Mouse (Mus musculus): ENCODE measurements around the gene Gm1043.

Gm1043 gene

GRCm38 (mm10) chr5:37085241-37085640 is at the start of gene Gm1043:
Gm1043 (plus strand) TSS chr5:37085370.
- DNase-seq (ENCODE audit: low spot score), result no peak

DNA sequence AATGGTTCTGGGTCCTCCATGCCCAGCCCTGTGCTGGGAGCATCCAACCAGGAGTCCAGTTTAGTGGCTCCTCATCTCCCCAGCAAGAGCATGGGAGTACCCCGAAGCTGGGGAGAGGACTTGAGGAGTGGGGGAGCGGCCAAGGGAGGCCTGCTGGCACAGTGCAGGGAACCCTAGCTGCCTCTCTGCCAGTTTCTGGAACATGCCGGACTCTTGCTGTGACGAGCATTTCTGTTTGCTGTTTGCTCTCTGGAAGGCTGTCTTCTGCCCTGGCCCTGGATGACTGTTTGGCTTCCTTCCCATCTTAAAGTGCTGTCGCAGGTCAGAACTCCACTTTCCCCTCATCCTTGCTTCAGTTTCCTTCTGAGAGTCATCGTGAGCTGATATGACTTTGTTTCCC is 49.3 kb upstream of the Gm1043 start:
- DNase-seq (ENCODE audit: low spot score), result no peak

GRCm38 (mm10) chr5:37036884-37037283 is 48.3 kb upstream of the Gm1043 start:
- DNase-seq (ENCODE audit: low spot score), result no peak

GRCm38 (mm10) chr5:37039908-37040307 is 45.3 kb upstream of the Gm1043 start:
- DNase-seq (ENCODE audit: low spot score), result no peak

- no peak for DNase-seq (ENCODE audit: low spot score)
Measured at GRCm38 (mm10) chr5:37040711-37041110, 44.5 kb upstream of the Gm1043 start.

GRCm38 (mm10) chr5:37041651-37042050 is 43.5 kb upstream of the Gm1043 start:
- no peak for DNase-seq (ENCODE audit: low spot score)

- no peak for DNase-seq (ENCODE audit: low spot score)
Measured at GRCm38 (mm10) chr5:37042934-37043333, 42.2 kb upstream of the Gm1043 start.

- no peak for DNase-seq (ENCODE audit: low spot score)
Measured at GRCm38 (mm10) chr5:37044793-37045192, 40.4 kb upstream of the Gm1043 start.

DNA sequence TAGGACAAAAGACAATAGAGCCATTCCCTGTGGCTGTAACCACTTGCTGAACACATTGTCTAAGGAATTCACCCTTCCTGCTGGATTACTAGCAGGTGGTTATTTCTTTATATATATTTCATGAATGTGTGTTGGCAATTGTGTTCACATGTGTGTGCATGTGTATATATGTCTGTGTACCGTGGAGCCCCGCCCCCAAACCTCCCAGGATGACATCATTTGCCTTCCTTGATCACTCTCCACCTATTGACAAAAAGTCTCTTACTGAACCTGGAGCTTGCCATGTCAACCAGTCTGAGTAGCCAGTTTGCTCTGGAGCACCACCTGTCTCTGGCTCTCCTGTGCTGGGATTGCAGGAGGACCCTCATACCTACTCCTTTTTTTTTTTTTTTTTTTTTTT is 39.6 kb upstream of the Gm1043 start:
- no peak for DNase-seq (ENCODE audit: low spot score)

GRCm38 (mm10) chr5:37046791-37047190 is 38.4 kb upstream of the Gm1043 start:
- no peak for DNase-seq (ENCODE audit: low spot score)

- no peak for DNase-seq (ENCODE audit: low spot score)
Measured at GRCm38 (mm10) chr5:37047206-37047915, 37.8 kb upstream of the Gm1043 start.

DNA sequence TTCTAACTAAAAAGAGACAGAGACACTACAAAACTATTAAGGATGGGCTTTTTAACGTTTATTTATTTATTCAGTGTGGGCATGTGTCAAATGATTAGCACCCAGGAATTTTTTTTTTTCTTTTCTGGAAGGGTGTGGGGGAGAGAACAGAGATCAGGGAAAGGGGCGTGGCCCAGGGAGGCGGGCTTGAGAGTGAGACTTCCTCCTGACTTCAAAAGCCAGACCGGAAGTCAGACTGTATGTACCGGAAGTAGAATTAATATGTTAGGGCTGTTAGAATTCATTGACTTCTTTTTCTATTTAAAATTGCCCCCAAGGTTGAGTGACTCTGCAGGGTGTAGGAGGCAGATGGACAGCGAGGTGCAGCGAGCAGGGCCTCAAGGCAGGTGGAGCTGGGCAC is 37.2 kb upstream of the Gm1043 start:
- no peak for DNase-seq (ENCODE audit: low spot score)

DNA sequence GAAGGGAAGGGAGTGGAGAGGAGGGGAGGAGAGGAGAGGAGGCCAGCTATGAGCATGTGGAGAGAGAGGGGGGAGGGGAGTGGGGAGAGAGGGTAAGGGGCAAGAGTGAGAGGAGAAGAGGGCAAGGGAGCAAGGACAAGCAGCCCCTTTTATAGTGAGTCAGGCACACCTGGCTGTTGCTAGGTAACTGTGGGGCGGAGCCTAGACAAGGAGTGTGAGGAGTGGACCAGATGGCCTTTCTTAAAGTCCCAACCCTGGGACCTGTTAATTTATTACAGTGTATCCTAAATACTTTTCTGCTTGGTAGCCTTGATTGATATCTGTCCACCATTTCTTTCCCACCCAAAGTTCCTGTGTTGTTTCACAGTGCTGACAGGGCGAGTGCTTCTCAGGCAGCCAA is 36.1 kb upstream of the Gm1043 start:
- DNase-seq (ENCODE audit: low spot score), result no peak

- DNase-seq (ENCODE audit: low spot score), result no peak
Measured at GRCm38 (mm10) chr5:37050521-37051373, 34.4 kb upstream of the Gm1043 start.

- DNase-seq (ENCODE audit: low spot score), result no peak
Measured at GRCm38 (mm10) chr5:37051374-37052100, 33.6 kb upstream of the Gm1043 start.

GRCm38 (mm10) chr5:37052846-37053245 is 32.3 kb upstream of the Gm1043 start:
- no peak for DNase-seq (ENCODE audit: low spot score)

DNA sequence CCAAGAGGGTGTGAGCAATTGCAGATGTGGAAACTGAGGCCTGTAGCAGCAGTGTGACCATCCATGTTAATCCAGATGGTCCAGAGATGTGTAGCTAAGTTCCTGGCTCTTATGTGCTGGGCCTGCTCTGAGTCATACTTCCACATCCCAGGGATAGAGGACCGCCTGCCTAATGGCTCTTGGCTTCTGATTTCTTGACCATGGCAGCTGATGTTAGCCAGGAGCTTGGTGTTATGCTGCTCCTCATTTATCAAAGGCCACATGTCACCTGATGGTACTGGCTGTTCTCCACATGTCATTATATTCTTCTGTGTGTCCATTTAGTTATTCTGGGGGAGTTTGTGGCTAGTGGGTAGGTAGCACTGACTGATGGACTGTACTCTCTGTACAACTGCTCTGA is 29.4 kb upstream of the Gm1043 start:
- DNase-seq (ENCODE audit: low spot score), result no peak

- no peak for DNase-seq (ENCODE audit: low spot score)
Measured at GRCm38 (mm10) chr5:37056471-37056870, 28.7 kb upstream of the Gm1043 start.

- DNase-seq (ENCODE audit: low spot score), result no peak
Measured at GRCm38 (mm10) chr5:37061612-37062011, 23.6 kb upstream of the Gm1043 start.

GRCm38 (mm10) chr5:37064454-37065449 is 20.4 kb upstream of the Gm1043 start:
- no peak for DNase-seq (ENCODE audit: low spot score)

Measured in yolk sac, embryonic 10.5 days (tissue).